Mouse (Mus musculus): Measurements from ENCODE around the gene Ufc1.

Ufc1 gene

GRCm38 (mm10) chr1:171271196-171271595 lies 23.6 kb downstream of the Ufc1 start:
- no peak for DNase-seq (ENCODE audit: low spot score in 2 of 2)

GRCm38 (mm10) chr1:171270573-171270900 lies 24.3 kb downstream of the Ufc1 start:
- peak in 1 of 2 experiments; percentile 60 for DNase-seq (ENCODE audit: low spot score in 2 of 2)

- DNase-seq (ENCODE audit: low spot score in 2 of 2) = peak; percentile 96
Measured at GRCm38 (mm10) chr1:171269848-171270572, 24.8 kb downstream of the Ufc1 start, which contains the start of gene B4galt3. TSS of gene B4galt3 (plus strand) at chr1:171270328.

GRCm38 (mm10) chr1:171268341-171268740 lies 26.5 kb downstream of the Ufc1 start:
- DNase-seq (ENCODE audit: low spot score in 2 of 2) = no peak

- no peak for DNase-seq (ENCODE audit: low spot score in 2 of 2)
Measured at GRCm38 (mm10) chr1:171265971-171266744, 28.7 kb downstream of the Ufc1 start.

GRCm38 (mm10) chr1:171263666-171264461 lies 31.0 kb downstream of the Ufc1 start:
- DNase-seq (ENCODE audit: low spot score in 2 of 2) = no peak

GRCm38 (mm10) chr1:171263185-171263611 lies 31.6 kb downstream of the Ufc1 start:
- DNase-seq (ENCODE audit: low spot score in 2 of 2) = no peak

GRCm38 (mm10) chr1:171262594-171263130 lies 32.2 kb downstream of the Ufc1 start:
- no peak for DNase-seq (ENCODE audit: low spot score in 2 of 2)

- DNase-seq (ENCODE audit: low spot score in 2 of 2) = no peak
Measured at GRCm38 (mm10) chr1:171260316-171260715, 34.5 kb downstream of the Ufc1 start.

- no peak for DNase-seq (ENCODE audit: low spot score in 2 of 2)
Measured at GRCm38 (mm10) chr1:171258921-171259320, 35.9 kb downstream of the Ufc1 start.

GRCm38 (mm10) chr1:171257781-171258180 lies 37.0 kb downstream of the Ufc1 start:
- no peak for DNase-seq (ENCODE audit: low spot score in 2 of 2)

- DNase-seq (ENCODE audit: low spot score in 2 of 2) = peak; percentile 45 to 68
Measured at GRCm38 (mm10) chr1:171256937-171257548, 37.8 kb downstream of the Ufc1 start.

- DNase-seq (ENCODE audit: low spot score in 2 of 2) = no peak
Measured at GRCm38 (mm10) chr1:171256095-171256818, 38.6 kb downstream of the Ufc1 start.

GRCm38 (mm10) chr1:171252415-171252814 lies 42.4 kb downstream of the Ufc1 start:
- no peak for DNase-seq (ENCODE audit: low spot score in 2 of 2)

GRCm38 (mm10) chr1:171251594-171252324 lies 43.1 kb downstream of the Ufc1 start:
- no peak for DNase-seq (ENCODE audit: low spot score in 2 of 2)

- no peak for DNase-seq (ENCODE audit: low spot score in 2 of 2)
Measured at GRCm38 (mm10) chr1:171250680-171251593, 43.9 kb downstream of the Ufc1 start, which contains the start of gene Ndufs2. TSS of gene Ndufs2 (minus strand) at chr1:171251388.

GRCm38 (mm10) chr1:171249913-171250600 lies 44.8 kb downstream of the Ufc1 start, which contains the start of gene Adamts4:
TSS of gene Adamts4 (plus strand) at chr1:171250421.
- no peak for DNase-seq (ENCODE audit: low spot score in 2 of 2)
